Mouse (Mus musculus): ENCODE measurements at regions not wholly inside any gene's neighbourhood (a gene's known extent, or its start where the extent isn't known, plus 50 kb on each side); places are given as distances from the start of the nearest gene placed in this dataset.

DNA sequence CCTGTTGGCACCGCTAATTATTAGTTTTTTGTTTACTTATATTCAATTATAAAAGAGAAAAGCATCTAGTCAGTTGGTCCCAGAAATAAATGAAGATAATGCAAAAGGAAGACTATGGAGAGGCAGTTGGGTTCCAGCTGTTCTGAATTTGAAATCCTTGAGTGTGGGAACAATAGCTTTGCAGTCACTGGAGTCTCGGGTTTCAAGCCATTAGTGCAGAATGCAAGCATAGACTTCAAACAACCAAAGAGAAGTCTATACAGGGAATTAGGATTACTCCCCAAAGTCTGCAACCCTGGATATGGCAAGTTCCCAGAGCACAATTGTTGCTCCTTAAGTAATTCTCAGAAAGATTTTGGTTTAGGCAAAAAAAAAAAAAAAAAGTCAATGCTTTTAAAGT, 67.9 kb upstream of the Igfbp3 start:
- WGBS = 4% methylated on average over 2 of the region's 2 CpGs
- no peaks in the 10 kb centered on the region for H3K9me3 ChIP-seq (replicated peaks; ENCODE audit: control insufficient read depth, low read length)
- ATAC-seq (no peak), DNase-seq (ENCODE audit: low spot score) (no peak)
- H3K36me3 ChIP-seq (ENCODE audit: control insufficient read depth, insufficient read depth, low read length) = no peaks in the 10 kb centered on the region
- no peak overlapping the region for H3K27ac ChIP-seq (ENCODE audit: low read depth, low read length)
- H3K27me3 ChIP-seq (replicated peaks; ENCODE audit: control insufficient read depth, insufficient read depth, low read length) = no peaks in the 10 kb centered on the region
- no peak overlapping the region for H3K4me3 ChIP-seq (ENCODE audit: low read depth, low read length)
- H3K4me1 ChIP-seq (ENCODE audit: control insufficient read depth, insufficient read depth, low read length) = no peaks in the 10 kb centered on the region
- H3K9ac ChIP-seq (ENCODE audit: low read length) = no peak overlapping the region
- H3K4me2 ChIP-seq (ENCODE audit: low read length) = no peak overlapping the region

DNA sequence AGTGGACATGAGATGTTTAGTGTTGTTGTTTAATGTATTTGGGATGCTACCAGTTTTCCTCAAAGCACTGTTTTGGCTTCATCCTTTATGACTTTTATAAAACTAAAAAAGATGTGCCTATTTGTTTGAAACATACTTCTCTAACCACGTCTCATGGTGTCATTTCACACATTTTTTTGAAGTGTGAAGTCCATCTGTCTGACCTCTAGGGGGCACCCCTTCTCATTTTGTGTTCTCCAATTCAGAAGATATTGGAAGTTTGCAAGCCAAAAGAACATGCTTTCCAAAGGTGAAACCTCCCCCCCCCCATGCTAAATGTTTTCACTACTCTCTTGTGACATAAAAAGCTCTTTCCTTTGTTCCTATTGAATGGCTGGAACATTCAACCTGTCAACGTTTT, 66.2 kb upstream of the Igfbp3 start:
- H3K9ac ChIP-seq (ENCODE audit: low read length) = no peak overlapping the region
- no peak overlapping the region for H3K4me2 ChIP-seq (ENCODE audit: low read length)
- H3K9me3 ChIP-seq (replicated peaks; ENCODE audit: control insufficient read depth, low read length) = no peaks in the 10 kb centered on the region
- ATAC-seq (no peak), DNase-seq (ENCODE audit: low spot score) (no peak)
- no peaks in the 10 kb centered on the region for H3K27me3 ChIP-seq (replicated peaks; ENCODE audit: control insufficient read depth, insufficient read depth, low read length)
- no peak overlapping the region for H3K4me3 ChIP-seq (ENCODE audit: low read depth, low read length)
- no peaks in the 10 kb centered on the region for H3K4me1 ChIP-seq (ENCODE audit: control insufficient read depth, insufficient read depth, low read length)
- 59% methylated on average over 2 of the region's 2 CpGs for WGBS
- no peak overlapping the region for H3K27ac ChIP-seq (ENCODE audit: low read depth, low read length)
- H3K36me3 ChIP-seq (ENCODE audit: control insufficient read depth, insufficient read depth, low read length) = no peaks in the 10 kb centered on the region

DNA sequence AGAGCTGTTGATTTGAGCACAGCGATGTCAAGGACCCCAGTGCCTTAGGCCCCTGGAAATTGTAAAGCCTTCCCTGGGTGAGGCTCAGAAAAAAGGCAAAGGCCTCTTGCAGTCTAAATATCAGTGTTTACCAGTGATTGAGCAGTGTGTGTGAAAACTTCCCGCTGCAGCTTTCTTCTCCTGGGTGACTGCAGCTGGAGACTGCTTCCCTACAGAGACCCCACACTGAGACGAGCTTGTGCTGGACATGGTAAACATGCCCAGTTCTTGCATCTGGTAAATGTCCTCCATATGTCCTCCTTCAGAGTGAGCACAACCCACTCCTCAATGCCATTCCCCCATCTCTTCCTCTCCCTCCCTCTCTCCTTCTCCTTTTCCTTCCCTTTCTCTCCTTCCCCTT, 58.8 kb upstream of the Igfbp3 start:
- H3K27ac ChIP-seq (ENCODE audit: low read depth, low read length) = no peak overlapping the region
- no peak for DNase-seq (ENCODE audit: low spot score)
- H3K36me3 ChIP-seq (ENCODE audit: control insufficient read depth, insufficient read depth, low read length) = no peaks in the 10 kb centered on the region
- H3K9me3 ChIP-seq (replicated peaks; ENCODE audit: control insufficient read depth, low read length) = no peaks in the 10 kb centered on the region
- no peak overlapping the region for H3K9ac ChIP-seq (ENCODE audit: low read length)
- no peak for ATAC-seq
- 52% methylated on average over 3 of the region's 3 CpGs for WGBS
- H3K4me3 ChIP-seq (ENCODE audit: low read depth, low read length) = no peak overlapping the region
- H3K4me2 ChIP-seq (ENCODE audit: low read length) = no peak overlapping the region
- H3K27me3 ChIP-seq (replicated peaks; ENCODE audit: control insufficient read depth, insufficient read depth, low read length) = no peaks in the 10 kb centered on the region
- H3K4me1 ChIP-seq (ENCODE audit: control insufficient read depth, insufficient read depth, low read length) = no peaks in the 10 kb centered on the region

DNA sequence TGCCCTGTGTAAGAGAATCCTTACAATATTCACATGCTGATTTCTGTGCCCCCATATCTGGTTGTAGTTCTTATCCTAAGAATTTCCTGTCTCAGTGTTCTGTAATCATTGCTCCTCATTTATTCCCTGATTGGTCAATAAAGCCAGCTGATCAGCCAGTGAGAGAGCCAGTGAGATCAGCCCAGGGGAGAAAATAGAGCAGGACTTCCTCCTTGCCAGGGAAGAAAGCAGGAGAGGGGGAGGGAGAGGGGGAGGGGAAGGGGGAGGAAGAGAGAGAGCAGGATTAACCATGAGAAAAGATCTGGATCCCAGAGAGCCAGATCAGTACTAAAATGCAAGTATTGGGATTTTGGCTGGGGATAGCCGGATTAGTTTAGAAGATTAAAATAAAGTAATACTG, 57.2 kb upstream of the Igfbp3 start:
- H3K36me3 ChIP-seq (ENCODE audit: control insufficient read depth, insufficient read depth, low read length) = no peaks in the 10 kb centered on the region
- no peak overlapping the region for H3K9ac ChIP-seq (ENCODE audit: low read length)
- H3K4me1 ChIP-seq (ENCODE audit: control insufficient read depth, insufficient read depth, low read length) = no peaks in the 10 kb centered on the region
- no peaks in the 10 kb centered on the region for H3K27me3 ChIP-seq (replicated peaks; ENCODE audit: control insufficient read depth, insufficient read depth, low read length)
- no peak overlapping the region for H3K4me3 ChIP-seq (ENCODE audit: low read depth, low read length)
- DNase-seq (ENCODE audit: low spot score) (no peak), ATAC-seq (no peak)
- no peaks in the 10 kb centered on the region for H3K9me3 ChIP-seq (replicated peaks; ENCODE audit: control insufficient read depth, low read length)
- WGBS = 78% methylated on average over 1 of the region's 1 CpGs
- H3K4me2 ChIP-seq (ENCODE audit: low read length) = no peak overlapping the region
- no peak overlapping the region for H3K27ac ChIP-seq (ENCODE audit: low read depth, low read length)

DNA sequence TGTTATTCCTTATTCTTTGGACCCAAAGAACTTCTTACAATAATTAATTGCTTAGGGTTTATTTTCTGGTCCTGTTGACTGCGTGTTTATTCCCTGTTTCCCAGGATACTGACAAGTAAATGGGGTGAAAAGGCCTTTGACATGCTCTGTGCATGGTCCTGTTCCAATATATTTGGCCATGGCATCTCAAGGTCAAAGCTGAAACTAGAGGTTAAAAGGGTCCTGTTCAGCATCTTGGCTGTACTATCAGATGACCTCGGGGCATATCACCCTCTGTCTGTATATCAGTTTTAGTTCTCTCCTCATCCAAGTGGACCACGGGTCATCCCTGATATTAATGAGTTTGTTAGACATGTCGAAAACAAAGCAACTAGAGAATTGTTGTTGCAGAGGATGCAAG, 50.2 kb upstream of the Igfbp3 start:
- Histone ChIP-seq H3K4me2 (ENCODE audit: low read length) (no peak overlapping the region), H3K27me3 (replicated peaks; ENCODE audit: control insufficient read depth, insufficient read depth, low read length) (no peaks in the 10 kb centered on the region), H3K4me1 (ENCODE audit: control insufficient read depth, insufficient read depth, low read length) (no peaks in the 10 kb centered on the region), H3K9me3 (replicated peaks; ENCODE audit: control insufficient read depth, low read length) (no peaks in the 10 kb centered on the region), H3K4me3 (ENCODE audit: low read depth, low read length) (no peak overlapping the region), H3K9ac (ENCODE audit: low read length) (no peak overlapping the region), H3K27ac (ENCODE audit: low read depth, low read length) (no peak overlapping the region), H3K36me3 (ENCODE audit: control insufficient read depth, insufficient read depth, low read length) (no peaks in the 10 kb centered on the region)
- WGBS = 86% methylated on average over 4 of the region's 4 CpGs
- ATAC-seq = no peak
- DNase-seq (ENCODE audit: low spot score) = no peak

Data from forebrain, embryonic 14.5 days (tissue).